Mouse (Mus musculus): ENCODE measurements around the gene Fam76b. TPM values are rescaled to one million over a fixed set of nuclear protein-coding genes. Genes with fewer than 3 reads are reported as not detected.

Gene Fam76b
- total RNA-seq, 4 experiments from 2014 or later = 5.8 to 9.7 (median 7.3) TPM

GRCm38 (mm10) chr9:13867646-13868045 is 40.1 kb downstream of the Fam76b start:
- DNase-seq (ENCODE audit: low spot score) = no peak

DNA sequence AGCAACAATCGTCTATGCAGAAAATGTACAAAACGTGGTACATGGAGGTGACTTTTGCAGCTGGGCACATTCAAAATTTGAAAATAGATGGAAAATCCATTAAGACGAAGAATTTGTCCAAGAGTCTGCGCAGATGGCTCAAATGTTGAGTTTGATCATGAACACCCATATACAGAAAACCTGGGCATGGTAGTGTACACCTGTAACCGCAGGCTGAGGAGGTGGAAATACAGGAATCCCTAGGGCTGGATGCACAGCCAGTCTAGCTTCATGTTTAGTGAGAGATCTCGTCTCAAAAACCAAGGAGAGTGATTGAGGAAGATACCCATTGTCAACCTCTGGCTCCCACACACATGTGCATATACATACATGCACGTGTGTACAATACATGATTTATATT is 44.1 kb downstream of the Fam76b start:
- DNase-seq (ENCODE audit: low spot score) = no peak

- DNase-seq (ENCODE audit: low spot score) = no peak
Measured at GRCm38 (mm10) chr9:13874359-13874758, 46.8 kb downstream of the Fam76b start.

DNA sequence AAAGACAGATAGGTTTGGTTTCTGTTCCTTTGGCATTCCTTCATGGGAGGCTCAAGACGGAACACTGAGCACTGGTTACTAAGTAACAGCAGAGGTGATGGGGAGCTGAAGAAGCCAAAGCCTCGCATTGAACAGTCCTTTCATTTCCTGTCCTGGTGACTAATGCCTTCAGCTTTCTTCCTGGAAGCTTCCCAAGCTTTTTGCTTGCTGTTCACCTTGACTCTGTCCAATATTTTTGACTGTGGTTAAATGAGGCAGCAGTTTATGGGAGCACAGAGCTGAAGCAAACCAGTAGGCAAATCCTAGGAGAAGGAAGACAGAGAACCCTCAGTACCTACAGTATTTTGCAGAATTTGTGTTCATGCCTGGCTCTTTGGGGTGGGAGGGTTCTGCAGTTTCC is 47.8 kb downstream of the Fam76b start:
- no peak for DNase-seq (ENCODE audit: low spot score)

GRCm38 (mm10) chr9:13880761-13881160 is 53.2 kb downstream of the Fam76b start:
- no peak for DNase-seq (ENCODE audit: low spot score)

- no peak for DNase-seq (ENCODE audit: low spot score)
Measured at GRCm38 (mm10) chr9:13882478-13882877, 55.0 kb downstream of the Fam76b start.

DNA sequence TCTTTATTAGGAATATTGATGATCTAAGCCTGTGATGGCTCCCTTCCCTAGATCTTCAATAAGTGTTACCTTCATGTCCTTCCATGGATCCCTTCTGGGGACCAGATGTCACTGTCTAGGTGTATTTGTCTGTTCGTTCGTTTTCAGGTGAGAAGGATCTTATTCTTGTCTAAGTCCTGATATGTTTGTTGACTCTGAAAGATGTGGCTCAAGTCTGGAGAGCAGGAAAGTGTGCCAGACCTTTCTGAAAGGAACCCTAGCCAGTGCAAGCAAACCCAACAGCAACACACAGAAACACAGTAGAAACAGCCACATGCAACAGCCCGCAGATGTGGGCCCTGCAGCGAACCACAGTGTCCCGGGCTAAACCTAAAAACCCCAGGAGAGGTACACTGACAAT is 61.5 kb downstream of the Fam76b start:
- DNase-seq (ENCODE audit: low spot score) = no peak

DNA sequence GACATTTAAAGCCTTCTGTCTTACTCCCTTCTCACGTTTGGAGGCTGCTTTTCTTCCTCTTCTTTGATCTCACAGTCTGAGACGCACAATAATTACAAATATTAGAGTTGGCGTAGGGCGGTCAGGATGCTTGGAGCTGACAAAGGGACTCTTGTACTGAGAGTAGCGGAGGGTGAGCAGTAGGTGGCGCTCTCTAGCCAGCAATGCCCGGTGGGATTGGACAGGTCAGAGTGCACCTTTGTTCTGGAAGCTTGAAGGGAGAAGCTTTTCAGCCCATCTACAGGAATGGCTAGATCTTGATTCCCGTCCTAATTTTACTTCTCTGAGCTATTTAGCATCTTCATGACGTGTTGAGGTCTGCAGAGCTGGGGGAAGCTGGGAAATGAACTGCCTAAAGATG is 62.1 kb downstream of the Fam76b start:
- peak; percentile 73 for DNase-seq (ENCODE audit: low spot score)

DNA sequence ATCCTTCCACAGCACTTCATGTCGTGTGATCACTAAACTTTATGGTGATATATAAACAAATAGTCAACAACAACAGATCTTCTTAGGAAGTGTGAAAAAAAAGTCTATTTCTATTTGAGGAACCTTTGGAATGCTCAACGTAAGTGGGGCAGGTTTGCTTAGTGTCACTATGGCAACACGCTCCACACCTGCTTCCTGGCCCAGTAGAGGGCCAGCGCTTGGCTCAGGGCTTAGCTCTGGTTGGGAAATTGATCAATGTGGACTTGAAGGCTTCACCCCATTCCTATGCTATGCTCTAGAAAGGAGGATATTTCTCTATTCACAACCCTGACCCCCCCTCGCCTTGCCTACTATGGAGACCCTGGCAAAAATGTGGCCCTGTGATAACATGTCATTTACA is 62.7 kb downstream of the Fam76b start:
- DNase-seq (ENCODE audit: low spot score) = no peak

DNA sequence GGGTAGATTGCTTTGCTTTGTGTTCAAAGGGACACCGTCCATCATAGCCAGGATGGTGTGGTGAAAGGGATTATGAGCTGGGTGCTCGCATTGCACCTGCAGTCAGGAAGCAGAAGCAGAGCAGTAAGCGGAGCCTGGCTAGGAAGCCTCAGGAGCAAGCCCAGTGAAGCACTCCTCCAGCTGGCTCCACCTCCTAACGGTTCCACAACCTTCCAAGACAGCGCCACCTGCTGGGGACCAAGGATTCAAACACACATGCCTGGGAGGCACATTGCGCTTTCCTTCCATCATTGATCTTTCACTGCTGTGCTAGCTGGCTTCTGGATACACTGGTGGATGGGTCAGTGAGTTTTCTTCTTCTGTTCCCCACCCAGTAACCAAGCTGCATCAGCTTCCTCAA is 64.4 kb downstream of the Fam76b start:
- no peak for DNase-seq (ENCODE audit: low spot score)

DNA sequence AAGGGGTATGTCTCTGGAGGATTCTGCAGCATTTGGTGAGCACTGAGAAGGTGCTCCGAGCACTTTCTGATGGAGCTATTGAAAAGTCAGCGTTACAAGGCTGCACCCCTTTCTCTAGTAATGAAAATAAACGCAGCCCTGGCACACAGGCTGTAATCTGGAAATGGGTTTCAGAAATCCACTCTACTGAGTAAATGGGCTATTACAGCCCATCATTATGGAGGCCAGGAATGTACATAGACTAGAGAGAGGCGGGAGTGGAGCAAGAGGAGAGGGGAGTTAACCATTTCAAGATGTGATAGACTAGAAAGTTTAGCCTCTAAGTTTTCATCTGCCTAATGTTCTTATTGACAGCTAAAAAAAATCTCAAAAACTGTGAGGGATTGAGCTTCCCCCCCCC is 65.5 kb downstream of the Fam76b start:
- DNase-seq (ENCODE audit: low spot score) = no peak

DNA sequence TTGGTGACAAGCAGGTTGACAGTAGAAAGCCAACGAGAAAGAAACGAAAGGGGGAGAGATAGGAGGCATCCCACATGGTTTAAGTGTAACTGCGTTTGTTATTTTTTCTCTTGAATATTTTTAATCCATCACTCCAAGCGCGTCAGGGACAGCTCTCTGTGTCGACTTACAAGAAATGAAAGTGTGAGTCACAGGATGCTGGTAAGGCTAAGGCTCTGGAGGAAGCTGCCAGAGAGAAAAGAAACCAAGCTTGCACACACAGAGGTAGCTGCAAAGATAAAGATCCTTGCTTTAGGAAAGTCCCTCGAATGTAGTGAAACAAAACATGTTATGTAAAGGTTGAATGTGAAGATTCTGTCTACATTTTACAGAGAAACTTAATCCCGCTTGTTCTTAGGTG is 67.0 kb downstream of the Fam76b start:
- no peak for DNase-seq (ENCODE audit: low spot score)

DNA sequence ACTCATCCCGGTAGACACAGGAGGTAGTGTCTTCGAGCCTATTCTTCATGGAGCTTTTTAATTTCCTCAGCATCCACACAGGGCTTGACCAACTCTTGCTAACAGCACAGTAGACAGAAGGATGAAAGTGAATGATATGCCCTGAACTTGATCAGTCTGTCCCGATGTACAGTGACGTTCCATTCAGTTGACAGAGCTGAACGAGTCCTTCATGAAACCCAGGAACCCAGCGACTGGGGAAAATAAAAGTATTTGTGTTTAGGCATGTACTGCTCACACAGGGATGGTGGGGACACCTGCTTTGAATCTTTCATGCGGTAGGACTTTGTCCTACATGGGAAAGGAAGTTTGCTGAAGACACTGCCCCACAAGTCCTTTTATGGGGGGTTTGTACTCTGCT is 67.4 kb downstream of the Fam76b start:
- DNase-seq (ENCODE audit: low spot score) = no peak

- DNase-seq (ENCODE audit: low spot score) = peak; percentile 9
Measured at GRCm38 (mm10) chr9:13896055-13896454, 68.5 kb downstream of the Fam76b start.

DNA sequence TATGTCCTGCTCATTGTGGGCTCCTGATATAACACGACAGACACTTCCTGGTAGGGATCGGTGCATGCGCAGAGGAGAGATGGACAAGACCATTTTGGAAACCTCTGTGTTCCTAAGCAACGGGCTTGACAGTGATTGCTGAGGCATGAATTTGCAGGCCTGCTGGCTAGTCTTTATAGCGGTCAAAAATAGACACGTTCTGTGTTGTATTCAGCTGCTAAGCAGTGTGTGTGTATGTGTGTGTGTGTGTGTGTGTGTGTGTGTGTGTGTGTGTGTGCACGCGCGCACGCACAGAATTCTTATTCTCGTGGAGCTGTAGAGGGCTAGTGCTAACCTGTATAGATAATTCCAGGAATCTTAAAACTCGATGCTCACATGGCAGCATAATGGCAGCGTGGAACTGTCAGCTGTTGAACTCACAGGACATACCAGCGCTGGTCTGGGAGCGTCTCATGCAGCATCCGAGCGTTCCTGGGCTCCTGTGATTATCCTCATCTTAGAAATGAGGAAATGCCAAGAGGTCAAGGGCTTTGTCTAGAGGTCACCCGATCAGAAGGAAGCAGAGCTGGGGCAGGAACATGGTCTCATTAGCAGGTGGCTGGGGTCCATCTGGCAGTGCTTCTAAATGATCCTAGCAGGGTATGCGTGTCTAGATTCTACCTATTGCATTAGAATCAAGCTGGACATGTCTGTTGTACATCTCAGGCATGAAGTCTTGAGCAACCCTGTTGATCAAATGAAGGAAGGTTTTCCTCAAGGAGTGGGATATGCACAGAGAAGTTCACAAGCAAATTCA is 71.2 kb downstream of the Fam76b start:
- DNase-seq (ENCODE audit: low spot score) = peak; percentile 24

DNA sequence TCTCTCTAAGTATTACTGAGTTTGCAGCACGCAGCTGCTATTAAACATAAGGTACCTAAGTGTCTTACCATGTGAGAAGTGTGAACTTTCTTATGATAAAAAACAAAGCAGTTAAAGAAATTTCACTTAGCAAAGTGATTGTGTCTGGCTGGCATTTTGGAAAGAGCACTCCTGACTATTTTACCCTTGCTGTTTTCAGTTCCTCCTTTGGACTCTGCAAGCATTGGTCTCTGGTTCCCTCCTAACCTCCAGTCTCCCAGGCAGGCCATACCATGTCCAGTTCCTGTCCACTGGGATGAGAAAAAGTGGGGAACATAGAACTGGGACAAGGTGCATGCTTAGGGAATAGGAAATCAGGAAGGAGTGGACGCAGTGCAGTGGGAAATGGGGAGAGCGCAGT is 74.5 kb downstream of the Fam76b start:
- no peak for DNase-seq (ENCODE audit: low spot score)

DNA sequence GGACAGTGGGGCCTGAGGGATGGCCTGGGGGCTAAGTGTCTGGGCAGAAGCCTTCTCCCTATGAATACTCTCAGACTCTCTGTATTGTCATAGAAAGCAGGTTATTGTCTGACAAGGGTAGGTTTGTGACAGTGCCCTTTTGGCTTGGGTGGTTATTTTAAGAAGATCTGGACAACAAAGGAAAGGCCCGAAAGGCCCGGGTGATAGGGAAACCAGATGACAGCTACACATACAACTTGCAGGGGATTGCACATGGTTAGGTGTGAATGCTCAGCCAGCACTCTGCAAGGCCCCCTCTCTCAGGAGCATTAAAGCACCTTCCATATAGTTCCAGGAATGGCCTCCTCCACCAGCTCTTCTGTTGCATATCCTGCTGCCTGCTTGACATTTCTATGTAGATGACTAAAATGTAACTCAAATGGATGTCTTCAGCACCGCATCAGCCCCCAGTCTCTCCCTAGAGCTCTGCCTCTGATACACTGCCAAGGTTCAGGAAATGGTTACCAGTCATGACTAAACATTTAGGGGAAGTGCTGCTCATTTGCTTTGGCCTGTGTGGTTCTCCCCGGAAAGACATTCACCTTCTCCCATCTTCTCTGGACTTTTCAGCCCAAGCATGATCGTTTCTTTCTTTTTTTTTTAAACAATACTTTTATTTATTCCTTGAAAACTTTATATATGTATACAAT is 76.7 kb downstream of the Fam76b start:
- no peak for DNase-seq (ENCODE audit: low spot score)

Other genes with a start within 250 kb of the Fam76b start
- 10 to 100 TPM; 16.7 to 20.1 (median 17.7) TPM for gene Mtmr2, start 79.3 kb upstream of the Fam76b start, total RNA-seq (2022)
- gene Cep57, start 609 bp upstream of the Fam76b start, total RNA-seq (2022) = 10 to 100 TPM in 2 of 4 experiments, 1 to 10 TPM in 2; 7.0 to 13.4 (median 9.4) TPM

Data from heart, adult 8-10 months (tissue).